Mouse (Mus musculus): ENCODE measurements around the gene Fam172a.

Gene Fam172a

DNA sequence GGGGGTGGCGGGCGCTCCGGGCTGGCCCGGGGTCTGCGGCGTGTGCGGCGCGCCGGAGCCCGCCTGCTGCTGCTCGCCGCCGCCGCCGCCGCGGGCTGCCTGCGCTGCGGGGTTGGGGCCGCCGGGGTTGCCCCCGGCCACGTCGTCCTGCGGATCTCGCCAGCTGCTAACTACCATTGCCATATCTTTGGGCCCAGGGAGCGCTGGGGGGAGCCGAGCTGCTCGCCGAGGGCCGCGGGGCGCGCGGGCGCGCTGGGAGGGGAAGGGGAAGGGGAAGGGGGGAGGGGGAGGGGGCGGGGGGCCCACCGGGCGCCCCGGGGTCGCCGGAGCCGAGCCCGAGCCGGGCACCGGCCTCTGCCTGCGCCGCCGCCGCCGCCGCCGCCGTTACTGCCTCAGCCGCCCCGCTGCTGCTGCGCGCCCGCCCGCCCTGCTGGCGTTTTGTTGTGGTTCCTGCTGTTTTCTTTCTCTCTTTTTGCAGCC lies 496.6 kb downstream of the Fam172a start:
- DNase-seq (ENCODE audit: low read depth, low spot score), result no peak

DNA sequence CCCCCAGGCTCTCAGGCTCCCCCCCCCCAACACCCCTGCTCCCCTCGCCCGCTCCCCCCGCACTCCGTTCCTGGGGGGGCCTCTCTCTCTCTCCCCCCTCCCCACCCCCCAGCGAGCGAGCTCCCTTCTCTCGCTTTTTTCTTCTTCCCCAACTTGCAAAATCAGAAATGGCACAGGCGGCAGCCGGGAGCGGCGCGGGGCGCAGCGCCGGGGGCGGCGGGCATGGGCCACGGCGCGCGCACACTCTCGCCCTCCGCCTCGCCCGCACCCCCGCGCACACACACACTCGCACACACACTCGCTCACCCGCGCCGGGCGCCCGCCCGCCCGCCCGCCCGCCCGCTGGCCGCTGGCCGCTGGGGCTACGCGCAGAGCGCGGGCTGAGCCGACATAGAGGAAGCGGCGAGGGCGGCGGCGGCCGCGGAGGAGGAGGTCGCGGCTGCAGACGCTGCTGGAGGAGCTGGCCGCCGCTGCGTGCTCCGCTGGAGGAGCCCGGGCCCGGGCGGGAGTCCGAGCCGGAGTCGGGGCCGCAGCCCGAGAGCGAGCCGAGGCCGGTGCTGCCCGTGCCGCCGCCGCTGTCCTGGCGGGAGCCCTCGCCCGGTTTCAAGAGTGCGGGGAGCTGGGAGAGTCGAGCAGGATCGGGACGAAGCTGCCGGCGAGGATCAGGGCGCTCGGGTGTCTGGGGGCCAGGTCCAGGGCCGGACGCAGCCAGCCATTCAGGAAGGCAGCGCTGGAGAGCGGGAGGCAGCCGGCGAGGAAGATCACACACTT lies 497.2 kb downstream of the Fam172a start:
- DNase-seq (ENCODE audit: low read depth, low spot score), result no peak

DNA sequence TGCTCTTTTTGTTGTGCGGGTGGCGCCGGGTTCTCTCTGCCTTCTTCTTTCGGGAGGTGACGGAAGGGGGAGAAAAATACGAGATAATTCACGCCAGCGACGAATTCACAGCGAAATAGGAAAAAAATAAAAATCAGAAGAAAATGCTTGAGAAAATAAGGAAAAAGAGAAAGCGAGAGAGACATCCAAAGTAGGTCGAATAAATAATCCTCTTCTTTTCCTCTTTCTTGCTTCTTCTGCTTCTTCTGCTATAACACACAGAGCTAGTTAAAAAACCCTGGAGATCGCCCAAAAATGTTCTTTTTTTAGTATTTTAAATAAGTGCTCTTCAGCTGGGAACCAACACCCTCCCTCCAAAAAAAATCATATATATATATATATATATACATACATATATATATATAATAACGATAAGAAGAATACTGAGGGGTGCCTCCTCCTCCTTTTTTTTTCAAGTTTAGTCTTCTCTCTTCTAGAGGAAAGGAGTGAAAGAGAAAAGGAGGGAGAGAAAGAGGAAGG lies 497.9 kb downstream of the Fam172a start, which contains the start of gene Nr2f1:
Gene Nr2f1 (minus strand): TSS at position 116 of the 519 bp plus-strand sequence.
- DNase-seq (ENCODE audit: low read depth, low spot score), result no peak

DNA sequence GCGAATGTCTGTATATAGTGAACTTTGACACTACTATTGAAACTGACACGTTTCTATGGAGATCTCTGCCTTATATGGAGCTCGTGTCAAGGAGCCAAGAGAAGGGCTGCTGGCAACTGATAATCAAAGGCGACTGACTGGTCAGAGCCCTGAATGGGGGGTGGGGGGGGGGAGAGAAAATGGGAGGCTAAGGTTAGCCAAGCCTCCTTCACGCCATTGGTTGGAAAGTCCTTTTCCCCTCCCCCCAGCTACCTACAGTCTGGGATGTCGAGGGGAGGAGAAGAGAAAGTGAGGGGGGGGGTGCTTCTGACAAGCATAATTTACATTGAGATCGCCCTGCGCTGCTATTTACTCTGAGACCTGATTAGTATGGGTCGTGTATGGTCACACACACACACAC lies 498.6 kb downstream of the Fam172a start:
- DNase-seq (ENCODE audit: low read depth, low spot score), result no peak

DNA sequence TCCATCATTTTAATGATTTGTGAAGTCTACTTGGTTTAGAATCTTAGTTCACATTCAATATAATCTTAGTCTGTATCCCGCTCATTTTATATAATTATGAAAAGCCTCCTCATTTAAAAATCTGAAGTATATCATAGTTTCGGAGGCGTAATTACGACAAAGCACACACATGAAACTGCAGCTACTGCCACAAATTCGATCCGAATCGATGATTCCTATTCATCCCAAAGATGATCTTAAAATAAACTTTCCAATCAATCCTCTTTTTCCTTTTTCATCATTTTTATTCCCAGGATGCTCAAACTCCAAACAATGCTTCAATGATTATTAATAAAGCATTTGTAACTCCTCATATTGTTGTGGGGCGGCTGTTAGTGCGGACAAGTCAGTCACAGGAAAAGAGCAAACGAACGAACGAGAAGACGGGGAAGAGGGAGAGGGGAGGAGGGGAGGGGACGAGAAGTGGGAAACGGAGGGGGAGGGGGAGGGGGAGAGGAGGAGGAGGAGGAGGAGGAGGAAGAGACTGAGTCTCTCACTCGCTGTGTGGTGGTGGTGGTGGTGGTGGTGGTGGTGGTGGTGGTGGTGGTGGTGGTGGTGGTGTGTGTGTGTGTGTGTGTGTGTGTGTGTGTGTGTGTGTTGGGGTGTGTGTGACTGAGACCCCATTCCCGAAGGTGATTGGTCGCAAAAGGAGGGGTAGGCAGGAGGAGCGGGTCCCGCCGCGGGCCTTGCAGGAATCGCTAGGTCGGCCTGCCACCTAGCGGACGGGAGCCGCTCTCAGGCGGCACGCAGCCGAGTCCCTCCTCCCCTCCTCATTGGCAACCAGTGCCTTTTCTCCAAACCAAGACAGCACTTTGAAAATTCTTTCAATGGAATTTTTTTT lies 499.4 kb downstream of the Fam172a start:
- DNase-seq (ENCODE audit: low read depth, low spot score), result no peak

DNA sequence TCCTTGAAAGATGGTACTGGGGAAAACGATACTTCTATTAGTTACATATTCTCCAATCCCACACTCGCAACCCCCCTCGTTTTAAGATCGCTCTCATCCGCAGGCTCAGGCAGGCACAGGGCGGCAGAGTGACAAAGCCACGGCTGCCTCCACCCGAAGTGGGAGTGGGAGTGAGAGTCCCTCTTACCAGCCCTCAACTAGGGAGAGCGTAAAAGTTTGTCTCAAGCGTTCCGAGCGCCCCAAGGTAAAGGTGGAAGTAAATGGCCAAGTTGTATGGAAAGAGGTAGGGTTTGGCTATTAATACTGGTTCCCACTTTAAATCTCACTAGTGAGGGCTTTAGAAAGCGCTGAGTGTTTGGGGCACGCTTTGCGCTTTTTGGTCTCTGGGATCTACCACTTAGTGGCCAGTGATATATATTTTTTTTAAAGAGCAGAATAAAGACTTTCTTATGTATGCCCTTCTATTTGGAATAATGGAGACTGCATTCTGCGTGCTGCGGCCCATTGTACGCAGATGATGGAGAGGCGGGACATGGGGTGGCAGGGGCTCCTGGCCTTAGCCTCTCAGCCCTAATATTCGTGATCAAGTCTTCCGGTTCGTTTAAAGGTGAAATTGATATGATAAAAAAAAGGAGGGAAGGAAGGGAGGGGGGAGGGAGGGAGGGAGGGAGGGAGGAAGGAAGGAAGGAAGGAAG lies 500.2 kb downstream of the Fam172a start:
- DNase-seq (ENCODE audit: low read depth, low spot score), result no peak

DNA sequence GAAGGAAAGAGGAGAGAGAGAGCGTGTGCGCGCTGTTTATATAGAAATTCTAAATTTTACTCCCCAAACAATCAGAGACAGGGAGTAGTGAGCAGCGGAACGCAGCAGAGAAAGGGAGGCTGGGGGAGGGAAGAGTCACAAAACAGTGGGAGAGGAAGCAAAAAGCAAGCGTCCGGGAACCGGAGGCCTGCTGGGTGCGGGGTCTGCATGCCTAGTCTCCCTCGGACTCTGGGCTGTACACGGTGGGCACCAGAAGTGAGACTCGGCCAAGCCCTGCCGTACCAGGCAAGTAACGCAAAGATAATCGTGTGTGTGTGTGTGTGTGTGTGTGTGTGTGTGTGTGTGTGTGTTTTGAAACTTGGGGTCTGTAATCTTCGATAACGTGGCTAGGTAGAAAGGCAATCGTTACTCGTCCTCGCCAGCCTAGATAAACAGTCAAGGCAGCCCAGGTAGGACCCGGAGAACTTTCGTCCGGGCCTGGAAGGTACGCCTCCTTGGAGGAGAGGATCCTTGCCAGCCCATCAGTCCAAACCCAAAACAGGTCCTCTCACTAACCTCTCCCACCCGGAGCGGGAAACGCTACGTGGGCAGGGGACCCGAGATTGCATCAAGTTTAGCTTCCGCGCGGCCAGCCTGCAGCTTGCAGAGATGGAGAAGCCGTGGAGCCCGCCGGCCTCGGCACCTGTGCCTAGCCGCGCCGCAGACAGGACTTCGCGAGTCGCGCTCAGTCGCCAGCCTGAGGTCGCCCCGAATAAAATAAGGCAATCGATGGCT lies 500.9 kb downstream of the Fam172a start:
- DNase-seq (ENCODE audit: low read depth, low spot score), result no peak

DNA sequence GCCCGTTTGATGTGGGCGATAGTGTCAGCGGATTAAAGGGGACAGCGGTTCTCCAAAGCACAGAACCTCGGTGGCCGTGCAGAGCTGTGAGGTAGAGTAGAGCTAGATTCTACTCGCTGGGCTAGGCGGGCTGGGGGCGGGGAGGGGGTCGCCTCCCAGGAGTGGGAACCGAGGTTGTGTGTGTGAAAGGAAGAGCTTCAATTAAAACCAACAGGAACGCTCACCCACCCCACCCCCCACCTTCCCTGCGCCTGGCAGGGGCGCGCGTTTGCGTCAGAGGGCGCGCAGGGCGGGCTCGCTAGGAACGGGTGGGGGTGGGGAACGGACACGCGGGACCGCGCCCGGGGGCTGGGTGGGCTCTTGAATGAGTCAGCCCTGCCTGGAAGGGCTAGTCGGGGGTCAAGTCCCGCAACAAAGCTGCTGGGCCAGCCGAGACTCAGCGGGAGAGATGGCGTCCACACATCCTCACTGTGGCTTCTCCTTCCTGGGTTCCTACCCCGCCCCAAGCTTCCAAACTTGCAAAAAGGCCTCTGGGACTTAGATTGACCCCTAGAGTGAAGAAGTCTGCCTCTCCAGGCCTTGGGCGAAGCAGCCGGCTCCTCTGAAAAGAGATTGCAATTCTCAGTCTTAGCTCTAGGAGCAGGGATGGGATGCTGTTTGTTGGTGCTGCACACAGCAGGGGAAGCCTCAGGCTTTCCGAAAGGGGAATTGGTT lies 501.7 kb downstream of the Fam172a start:
- no peak for DNase-seq (ENCODE audit: low read depth, low spot score)

DNA sequence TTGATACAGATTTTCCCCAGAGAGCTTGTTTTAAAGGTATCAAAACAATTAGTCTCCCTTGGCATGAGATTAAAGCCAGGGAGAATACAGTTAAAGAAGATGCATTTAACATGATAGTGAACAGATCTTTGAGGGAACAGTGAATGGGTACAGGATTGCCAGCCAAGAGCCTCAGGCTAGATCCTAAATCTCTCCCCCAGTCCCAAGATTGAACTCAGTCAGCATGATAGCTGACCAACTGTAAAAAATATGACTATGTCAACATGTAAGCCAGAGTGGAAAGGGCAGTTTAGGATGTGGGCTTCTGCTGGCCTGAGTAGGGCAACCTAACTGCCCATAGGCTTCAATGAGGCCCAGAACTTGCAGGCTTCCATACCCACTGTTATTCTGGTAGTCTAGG lies 503.6 kb downstream of the Fam172a start:
- no peak for DNase-seq (ENCODE audit: low read depth, low spot score)

DNA sequence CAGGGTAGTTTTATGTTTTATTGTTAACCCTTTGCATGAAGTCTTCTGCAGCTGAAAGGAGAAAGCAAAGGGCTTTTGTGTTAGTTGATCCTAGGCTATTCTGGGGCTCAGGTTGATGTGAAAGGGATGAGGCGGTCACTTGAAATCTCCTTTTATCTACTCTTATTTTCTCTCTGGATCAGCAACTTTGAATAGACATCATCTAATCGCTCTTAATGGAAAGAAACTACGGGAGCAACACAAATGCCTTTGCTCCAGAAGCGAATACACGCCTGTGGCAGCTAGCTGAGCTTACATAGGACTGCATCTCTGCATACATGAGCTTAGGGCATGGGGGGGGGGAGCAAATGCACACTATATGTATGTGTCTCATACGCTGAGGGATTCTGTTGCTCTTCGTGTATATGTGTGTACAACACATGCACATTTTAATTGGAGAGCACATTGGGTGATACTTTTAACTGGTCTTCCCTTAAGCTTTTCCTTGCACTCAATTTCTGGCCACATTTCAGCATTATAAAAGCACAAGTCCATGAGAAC lies 505.1 kb downstream of the Fam172a start:
- no peak for DNase-seq (ENCODE audit: low read depth, low spot score)

DNA sequence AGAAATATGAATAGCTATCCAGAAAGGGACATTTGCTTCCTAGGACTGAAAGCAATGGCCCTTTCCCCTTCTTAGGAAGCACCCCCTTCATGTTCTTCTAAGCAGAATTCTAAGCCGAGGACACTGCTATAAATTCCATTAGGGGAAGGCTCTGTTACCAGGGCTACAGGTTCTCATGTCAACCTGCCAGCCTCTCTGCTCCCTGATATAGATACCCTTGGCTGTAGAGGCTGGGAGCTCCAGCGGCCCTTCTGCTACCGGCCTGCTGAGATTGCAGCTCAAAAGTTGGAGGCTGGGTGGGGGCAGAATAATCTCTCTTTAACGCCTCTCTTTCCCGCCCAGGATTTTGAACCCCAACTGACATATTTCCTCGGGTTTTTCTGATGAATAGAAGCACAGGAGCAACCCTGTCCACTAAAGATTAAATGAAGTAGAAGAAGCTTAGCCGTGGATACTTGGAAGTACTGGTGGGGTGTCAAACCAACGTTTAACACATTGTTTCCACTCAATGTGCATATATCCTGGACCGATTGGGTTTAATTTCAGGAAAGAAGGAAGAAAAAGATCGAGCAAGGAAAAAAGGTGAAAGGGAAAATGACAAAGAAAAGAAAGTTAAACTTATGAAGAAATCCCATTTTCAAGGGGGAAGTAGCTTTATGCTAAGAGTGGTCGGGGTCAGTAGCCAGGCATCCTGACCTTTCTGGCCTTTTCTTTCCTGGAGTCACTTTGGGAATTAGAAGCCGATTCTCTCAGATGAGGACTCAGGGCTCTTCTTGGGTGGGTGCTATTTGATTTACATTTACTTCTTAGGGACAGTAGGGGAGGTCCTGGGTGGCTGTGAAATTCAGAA lies 506.2 kb downstream of the Fam172a start:
- DNase-seq (ENCODE audit: low read depth, low spot score), result no peak

DNA sequence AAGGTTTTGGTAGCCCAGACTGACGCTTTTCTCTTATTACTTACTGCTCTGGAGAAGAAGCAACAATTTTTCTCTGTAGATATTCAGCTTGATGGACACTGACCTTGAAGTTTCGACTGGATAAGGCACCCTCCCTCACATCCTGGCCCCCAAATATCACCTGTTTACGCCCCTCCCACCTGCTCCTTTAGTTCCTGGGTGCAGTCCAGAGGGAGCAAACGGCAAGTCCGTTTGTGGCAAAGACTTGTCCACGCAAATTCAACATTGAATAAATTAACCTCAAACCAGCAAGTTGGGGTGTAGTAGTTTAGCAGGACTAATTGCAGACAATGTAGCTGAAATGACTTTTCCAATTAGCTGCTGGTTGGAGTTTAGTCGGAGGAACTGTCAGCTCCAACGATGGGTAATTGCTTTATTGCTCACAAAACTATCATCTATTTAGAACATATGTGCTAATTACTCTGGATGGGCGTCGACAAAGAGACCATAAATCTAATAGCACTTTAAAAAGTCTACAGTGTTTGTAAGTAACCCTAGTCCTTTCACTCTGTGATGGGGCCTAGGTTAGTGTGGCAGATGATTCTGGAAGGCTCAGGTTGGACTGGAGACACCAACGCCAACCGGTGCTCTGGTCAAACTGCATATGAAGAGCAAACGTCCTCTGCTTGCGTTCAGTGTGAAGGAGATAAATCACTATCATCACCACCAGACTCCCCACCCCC lies 507.0 kb downstream of the Fam172a start:
- no peak for DNase-seq (ENCODE audit: low read depth, low spot score)

DNA sequence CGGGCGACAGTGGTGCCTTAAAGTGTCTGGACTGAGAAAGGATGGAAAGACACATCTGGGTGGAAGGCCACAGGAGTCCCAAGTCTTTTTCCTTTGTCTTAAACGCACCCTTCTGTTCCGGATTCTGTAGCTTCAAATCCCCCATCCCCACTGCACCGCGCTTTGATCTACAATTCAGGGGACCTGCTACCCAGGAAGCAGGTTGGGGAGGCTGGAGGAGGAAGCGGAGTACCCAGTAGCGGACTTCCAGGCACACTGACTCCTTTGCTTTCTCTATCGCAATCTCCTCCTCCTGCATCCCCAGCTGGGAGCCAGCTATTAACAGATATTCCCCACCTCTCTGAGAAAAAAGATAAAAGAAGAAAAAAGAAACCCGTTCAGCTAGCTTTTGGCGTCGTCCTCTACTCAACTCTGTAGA lies 507.8 kb downstream of the Fam172a start:
- DNase-seq (ENCODE audit: low read depth, low spot score), result no peak

DNA sequence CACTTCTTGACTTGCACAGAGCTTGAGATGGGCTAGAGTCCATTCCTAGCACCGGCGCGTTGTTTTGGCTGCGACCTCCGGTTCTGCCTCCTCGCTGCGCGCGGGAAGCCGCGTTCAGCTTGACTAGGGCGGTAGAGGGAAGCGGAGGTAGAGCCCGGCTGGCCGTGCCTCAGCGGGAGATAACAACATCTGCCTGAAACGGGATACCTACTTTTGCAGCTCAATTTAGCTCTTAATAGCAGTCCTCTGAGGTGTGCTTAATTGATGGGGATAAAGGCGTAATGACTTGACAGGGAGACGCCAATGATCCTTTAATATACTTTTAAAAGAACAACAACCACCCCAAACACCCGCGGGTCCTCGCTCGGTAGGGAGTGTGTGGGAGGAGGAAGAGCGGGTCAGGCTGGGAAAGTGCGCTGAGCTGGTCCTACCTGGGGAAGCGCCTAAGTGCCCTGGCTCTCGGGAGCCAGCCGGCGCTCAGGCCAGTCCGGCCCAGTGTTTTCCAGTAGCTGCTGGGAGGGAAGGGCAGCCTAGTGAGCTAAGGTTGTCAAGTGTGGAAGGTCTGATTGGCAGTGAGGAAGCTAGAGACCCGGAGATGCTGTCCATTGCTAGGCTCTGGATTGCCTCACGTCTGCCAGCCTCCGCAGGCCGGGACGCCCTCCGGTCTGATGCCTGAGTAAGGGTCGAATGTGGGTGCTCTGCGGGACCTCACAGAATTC lies 508.4 kb downstream of the Fam172a start:
- no peak for DNase-seq (ENCODE audit: low read depth, low spot score)

DNA sequence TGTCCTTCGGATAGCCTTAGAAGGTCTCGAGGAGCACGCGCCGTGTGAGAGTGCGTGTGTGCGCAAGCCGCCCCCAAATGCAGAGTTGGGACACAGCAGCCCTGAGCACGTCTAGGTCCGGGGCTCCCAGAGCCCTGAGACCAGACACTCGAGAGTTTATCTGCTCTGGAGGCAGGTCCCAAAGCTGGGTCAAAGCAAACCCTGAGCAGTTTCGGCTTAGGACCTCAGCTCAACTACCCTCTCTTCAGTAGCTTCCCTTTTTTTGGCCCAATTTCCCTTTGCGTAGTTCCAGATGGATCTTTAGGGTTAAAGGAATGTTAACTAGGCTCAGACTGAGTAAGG lies 508.9 kb downstream of the Fam172a start:
- DNase-seq (ENCODE audit: low read depth, low spot score), result no peak

DNA sequence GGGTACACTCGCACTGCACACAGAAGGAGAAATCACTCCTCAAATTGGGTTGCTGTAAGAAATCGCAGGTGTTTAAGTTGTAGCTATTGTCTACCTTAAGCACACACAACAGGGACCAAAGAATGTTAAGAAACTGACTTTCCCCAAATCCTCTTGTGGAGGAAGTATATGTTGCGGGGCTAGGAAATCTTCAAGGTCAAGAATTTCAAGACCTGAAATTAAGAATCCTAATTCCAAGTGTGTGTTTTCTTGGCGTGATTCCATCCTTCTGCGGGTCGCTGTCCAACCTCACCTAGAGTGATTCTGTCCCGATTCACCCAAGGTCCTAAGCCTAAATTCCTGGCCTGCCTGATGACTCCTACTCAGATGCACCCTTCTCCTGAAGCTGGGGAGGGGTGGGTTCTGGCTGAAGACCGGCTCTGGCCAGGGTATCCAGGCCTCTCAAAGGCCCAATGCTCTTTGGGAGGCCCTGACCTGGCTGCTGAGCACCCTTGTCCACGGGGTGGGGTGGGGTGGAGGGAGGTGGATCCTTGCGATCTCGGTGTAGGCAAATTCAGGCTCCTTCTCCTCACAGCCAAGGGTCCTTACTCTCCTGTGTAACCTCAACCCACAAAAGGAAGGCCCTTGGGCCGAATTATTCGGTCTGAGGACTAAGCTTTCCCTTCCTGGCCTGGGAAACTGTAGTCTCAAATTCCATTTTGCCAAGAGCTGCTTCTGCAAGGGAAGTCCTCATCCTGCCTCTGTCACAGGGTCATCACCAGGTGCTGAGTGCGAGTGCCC lies 509.6 kb downstream of the Fam172a start:
- DNase-seq (ENCODE audit: low read depth, low spot score), result no peak

DNA sequence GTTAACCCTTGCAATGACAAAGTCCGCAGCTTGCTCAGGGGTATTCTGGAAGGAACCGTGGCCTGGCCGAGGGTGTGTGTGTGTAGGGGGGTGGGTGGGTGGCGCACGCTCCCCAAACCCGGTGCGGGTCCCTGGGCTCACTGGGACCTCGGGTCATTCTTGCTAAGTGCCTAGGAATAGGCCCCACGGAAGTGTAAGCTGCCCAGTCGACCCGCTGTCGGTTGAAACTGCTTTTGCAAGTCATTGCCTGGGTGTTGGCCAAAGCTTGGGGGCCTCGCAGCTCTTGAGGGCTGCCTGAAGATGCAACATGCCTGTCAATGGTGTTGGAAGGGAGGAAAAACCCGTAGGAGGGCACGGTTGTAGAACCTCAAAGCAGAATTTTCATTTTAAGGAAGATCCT lies 510.3 kb downstream of the Fam172a start:
- no peak for DNase-seq (ENCODE audit: low read depth, low spot score)

All from c-Kit-negative CD71-positive TER-119-positive erythroid progenitor cells, embryonic 14.5 days (primary cell).